Comparison of ENCODE assay signal across 8 mouse cellular contexts in the genomic region with DNA sequence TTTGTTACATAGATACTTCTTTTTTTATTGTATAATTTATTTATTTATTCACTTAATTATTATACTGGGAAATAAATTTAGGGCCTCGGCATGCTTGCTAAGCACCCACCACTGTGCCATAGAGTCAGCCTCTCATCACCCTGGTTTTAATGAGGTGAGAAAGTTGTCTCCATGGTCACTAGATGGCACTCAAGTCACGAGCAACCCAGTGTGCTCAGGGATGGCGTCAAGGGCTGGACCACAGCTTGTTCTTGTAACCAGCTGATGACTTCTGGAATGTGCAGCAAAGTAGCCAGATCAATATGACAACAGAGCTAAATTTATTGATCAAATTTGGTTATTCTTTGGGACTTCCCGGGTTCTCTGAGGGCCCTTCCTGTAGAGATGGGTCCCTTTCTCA.
DNase-seq lines count a peak whose midpoint lies in the region; ATAC-seq lines count a peak whose summit lies in the region.

No protein-coding gene starts in this region.

- no peak overlapping the region for H3K9ac ChIP-seq in hindbrain, embryonic 12.5 days
- no peak overlapping the region for H3K9ac ChIP-seq in limb, embryonic 11.5 days (ENCODE audit: low read length)

- peak; percentile 81 for ATAC-seq in frontal cortex, adult (ENCODE audit: low TSS enrichment)
- peak; percentile 60; the same call in 1 of the 2 replicates for ATAC-seq in hindbrain, embryonic 12.5 days (ENCODE audit: low FRiP score)
- peak; percentile 68 for ATAC-seq in limb, embryonic 11.5 days (ENCODE audit: insufficient number of reproducible peaks, low FRiP score, low TSS enrichment, low read depth)

- no peaks in the 10 kb centered on the region; the same call in 1 of the 2 replicates for H3K27me3 ChIP-seq in hindbrain, embryonic 12.5 days
- no peaks in the 10 kb centered on the region for H3K27me3 ChIP-seq in limb, embryonic 11.5 days (ENCODE audit: control insufficient read depth, insufficient read depth, low read length)

- no peak for DNase-seq in frontal cortex, postnatal 14 days (ENCODE audit: low spot score in 2 of 2)
- DNase-seq in 416B (ENCODE audit: low read depth): peak; percentile 68
- DNase-seq in cerebellum, adult 8-10 months: peak; percentile 31
- DNase-seq in limb, embryonic 11.5 days (ENCODE audit: low spot score): peak; percentile 80
- peak; percentile 22 for DNase-seq in retina, adult 2 months (ENCODE audit: low read depth, low spot score)
- DNase-seq in spleen, postnatal 4 days (ENCODE audit: low spot score in 2 of 2): no peak

- H3K9me3 ChIP-seq in hindbrain, embryonic 12.5 days (replicated peaks): no peaks in the 10 kb centered on the region
- no peaks in the 10 kb centered on the region for H3K9me3 ChIP-seq in limb, embryonic 11.5 days (ENCODE audit: control insufficient read depth, low read length)

- 25% methylated on average over 4 of the region's 4 CpGs for WGBS in hindbrain, embryonic 12.5 days
- WGBS in limb, embryonic 11.5 days: 14% methylated on average over 4 of the region's 4 CpGs

- peaks cover 5% of the 10 kb centered on the region for H3K4me1 ChIP-seq in hindbrain, embryonic 12.5 days
- H3K4me1 ChIP-seq in limb, embryonic 11.5 days (ENCODE audit: control insufficient read depth, insufficient read depth, low read length): peaks cover 14% of the 10 kb centered on the region

- no peak overlapping the region for H3K4me3 ChIP-seq in hindbrain, embryonic 12.5 days
- no peak overlapping the region for H3K4me3 ChIP-seq in limb, embryonic 11.5 days (ENCODE audit: low read depth, low read length)

- H3K4me2 ChIP-seq in hindbrain, embryonic 12.5 days (replicated peaks): no peak overlapping the region
- no peak overlapping the region for H3K4me2 ChIP-seq in limb, embryonic 11.5 days (ENCODE audit: low read depth, severe bottlenecking)

- no peak overlapping the region for H3K27ac ChIP-seq in hindbrain, embryonic 12.5 days
- H3K27ac ChIP-seq in limb, embryonic 11.5 days (replicated peaks; ENCODE audit: low read depth, low read length): no peak overlapping the region

- no peaks in the 10 kb centered on the region for H3K36me3 ChIP-seq in hindbrain, embryonic 12.5 days
- no peaks in the 10 kb centered on the region for H3K36me3 ChIP-seq in limb, embryonic 11.5 days (ENCODE audit: control insufficient read depth, insufficient read depth, low read length)

Comparison
In these comparisons a context has a peak if more than half of its experiments do, and no peak if none do; other contexts are left out.
1. DNase-seq: peak in 416B (single experiment), cerebellum, adult 8-10 months (single experiment), limb, embryonic 11.5 days (single experiment) and retina, adult 2 months (single experiment); none in frontal cortex, postnatal 14 days (0 of 2) and spleen, postnatal 4 days (0 of 2).
2. Peak in every context shown above with its lines, with median percentiles within 50 percentile points of each other: ATAC-seq.